Mouse (Mus musculus) hindbrain, embryonic 12.5 days (tissue): ENCODE results near the gene Rasd2. TPM values are rescaled to one million over a fixed set of nuclear protein-coding genes. Genes with fewer than 3 reads are reported as not detected.

ENCODE experiments used
- ATAC-seq: fragments of 200-750 bp; cut with Nextera tagmentation; 2 replicates; pipeline ENCODE4 v1.8.0; 2017; ENCODE audit warnings: moderate TSS enrichment; ENCODE audit not compliant: low FRiP score
- H3K27ac ChIP-seq: fragments of 300-500 bp; sonication (generic); 2 replicates; pipeline ENCODE4 v1.5.1; 2016; ENCODE audit warnings: mild to moderate bottlenecking
- H3K27me3 ChIP-seq: fragments of 300-500 bp; sonication (generic); 2 replicates; pipeline ENCODE4 v1.6.1; 2016; ENCODE audit warnings: mild to moderate bottlenecking
- H3K36me3 ChIP-seq: fragments of 300-500 bp; sonication (generic); 2 replicates; pipeline ENCODE4 v1.6.1; 2016; ENCODE audit warnings: mild to moderate bottlenecking
- H3K4me1 ChIP-seq: fragments of 300-500 bp; sonication (generic); 2 replicates; pipeline ENCODE4 v1.6.1; 2016
- H3K4me2 ChIP-seq: fragments of 300-500 bp; sonication (generic); replicated peaks from 2 replicates; pipeline ENCODE4 v1.6.1; 2016; ENCODE audit warnings: mild to moderate bottlenecking
- H3K4me3 ChIP-seq: fragments of 300-500 bp; sonication (generic); 2 replicates; pipeline ENCODE4 v1.5.1; 2016; ENCODE audit warnings: mild to moderate bottlenecking
- H3K9ac ChIP-seq: fragments of 300-500 bp; sonication (generic); 2 replicates; pipeline ENCODE4 v1.6.1; 2016; ENCODE audit warnings: mild to moderate bottlenecking, moderate library complexity
- H3K9me3 ChIP-seq: fragments of 300-500 bp; sonication (generic); replicated peaks from 2 replicates; pipeline ENCODE4 v1.6.1; 2016; ENCODE audit warnings: mild to moderate bottlenecking
- WGBS: fragments of 180-500 bp; shearing (Covaris S2); methylation state at CpG from one replicate; pipeline ENCODE4 v1.1.7; 2016; 5-methylcytosine and 5-hydroxymethylcytosine counted together
- polyA plus RNA-seq: library from polyadenylated mRNA; unstranded; fragments of >200 nt; fragmentation: Nextera tagmentation; extraction: Ambion mirVana; gene quantifications from 2 replicates; pipeline ENCODE4 v1.2.1, GENCODE M21; 2016

Gene Rasd2
- polyA plus RNA-seq, 1 experiment from 2014 or later, result 0.79 TPM

- Histone ChIP-seq H3K27me3 (no peaks in the 10 kb centered on the region), H3K9me3 (no peaks in the 10 kb centered on the region), H3K9ac (no peak overlapping the region), H3K4me2 (no peak overlapping the region), H3K27ac (no peak overlapping the region), H3K4me3 (no peak overlapping the region), H3K4me1 (no peaks in the 10 kb centered on the region), H3K36me3 (no peaks in the 10 kb centered on the region)
- 92% methylated on average over 2 of the region's 2 CpGs for WGBS
- no peak for ATAC-seq
Observed at GRCm38 (mm10) chr8:75203420-75203819, 10.3 kb upstream of the Rasd2 start.

- Histone ChIP-seq H3K36me3 (no peaks in the 10 kb centered on the region), H3K27me3 (peaks cover 4% of the 10 kb centered on the region; the same call in 1 of the 2 replicates), H3K4me3 (no peak overlapping the region), H3K4me2 (no peak overlapping the region), H3K4me1 (no peaks in the 10 kb centered on the region), H3K27ac (no peak overlapping the region), H3K9ac (no peak overlapping the region), H3K9me3 (no peaks in the 10 kb centered on the region)
- ATAC-seq, result no peak
- 91% methylated on average over 13 of the region's 13 CpGs for WGBS
Observed at GRCm38 (mm10) chr8:75204190-75204868, 9.4 kb upstream of the Rasd2 start.

- Histone ChIP-seq H3K9ac (no peak overlapping the region), H3K27me3 (peaks cover 70% of the 10 kb centered on the region), H3K4me2 (no peak overlapping the region), H3K36me3 (no peaks in the 10 kb centered on the region), H3K9me3 (no peaks in the 10 kb centered on the region), H3K4me1 (peaks cover 7% of the 10 kb centered on the region), H3K27ac (no peak overlapping the region), H3K4me3 (no peak overlapping the region)
- 58% methylated on average over 3 of the region's 3 CpGs for WGBS
- no peak for ATAC-seq
Observed at GRCm38 (mm10) chr8:75211461-75211860, 2.3 kb upstream of the Rasd2 start.

GRCm38 (mm10) chr8:75212631-75213306, 975 bp upstream of the Rasd2 start:
- ATAC-seq, result peak; percentile 96
- Histone ChIP-seq H3K27ac (no peak overlapping the region), H3K4me3 (peak overlapping the region; percentile 57), H3K4me1 (peaks cover 7% of the 10 kb centered on the region), H3K4me2 (peak overlapping the region; percentile 97), H3K36me3 (no peaks in the 10 kb centered on the region), H3K27me3 (peaks cover 81% of the 10 kb centered on the region), H3K9me3 (no peaks in the 10 kb centered on the region), H3K9ac (peak overlapping the region; percentile 53)
- WGBS, result 1% methylated on average over 53 of the region's 63 CpGs

- H3K36me3 ChIP-seq, result no peaks in the 10 kb centered on the region
- ATAC-seq, result peak; percentile 59
- under 1% methylated on average over 36 of the region's 36 CpGs for WGBS
- H3K9ac ChIP-seq, result peak overlapping the region; percentile 53
- no peaks in the 10 kb centered on the region for H3K9me3 ChIP-seq
- H3K4me3 ChIP-seq, result peak overlapping the region; percentile 57
- peak overlapping the region; percentile 97 for H3K4me2 ChIP-seq
- peaks cover 81% of the 10 kb centered on the region for H3K27me3 ChIP-seq
- H3K27ac ChIP-seq, result no peak overlapping the region
- peaks cover 7% of the 10 kb centered on the region for H3K4me1 ChIP-seq
Observed at GRCm38 (mm10) chr8:75213307-75213651, 465 bp upstream of the Rasd2 start.

DNA sequence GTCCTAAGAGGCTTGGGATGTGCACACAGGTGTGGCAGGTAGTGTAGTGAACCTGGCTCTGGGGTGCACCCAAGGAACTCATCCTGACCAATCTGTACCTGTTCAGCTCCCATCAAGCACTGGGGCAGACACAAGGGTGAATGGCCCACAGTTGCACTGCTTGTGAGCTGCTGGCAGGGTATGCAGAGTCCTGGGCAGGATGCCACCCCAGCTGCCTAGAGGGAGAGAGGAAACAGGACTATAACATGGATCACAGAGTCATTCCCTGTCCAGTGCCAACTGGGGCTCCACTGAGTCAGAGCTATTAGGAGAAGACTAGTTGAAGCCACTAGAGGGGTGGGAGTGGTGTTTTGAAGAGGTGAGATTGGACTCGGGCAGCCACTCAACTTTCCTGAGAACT, 1.3 kb downstream of the Rasd2 start:
- no peaks in the 10 kb centered on the region for H3K36me3 ChIP-seq
- H3K9me3 ChIP-seq, result no peaks in the 10 kb centered on the region
- peaks cover 70% of the 10 kb centered on the region for H3K27me3 ChIP-seq
- H3K4me1 ChIP-seq, result peaks cover 7% of the 10 kb centered on the region
- ATAC-seq, result no peak
- 71% methylated on average over 1 of the region's 1 CpGs for WGBS
- no peak overlapping the region for H3K4me2 ChIP-seq
- no peak overlapping the region for H3K9ac ChIP-seq
- H3K4me3 ChIP-seq, result no peak overlapping the region
- H3K27ac ChIP-seq, result no peak overlapping the region

- 21% methylated on average over 5 of the region's 5 CpGs for WGBS
- Histone ChIP-seq H3K4me1 (peaks cover 7% of the 10 kb centered on the region), H3K4me3 (no peak overlapping the region), H3K4me2 (no peak overlapping the region), H3K27ac (no peak overlapping the region), H3K9me3 (no peaks in the 10 kb centered on the region), H3K36me3 (no peaks in the 10 kb centered on the region), H3K9ac (no peak overlapping the region), H3K27me3 (peaks cover 67% of the 10 kb centered on the region)
- no peak for ATAC-seq
Observed at GRCm38 (mm10) chr8:75215931-75216330, 2.2 kb downstream of the Rasd2 start.

DNA sequence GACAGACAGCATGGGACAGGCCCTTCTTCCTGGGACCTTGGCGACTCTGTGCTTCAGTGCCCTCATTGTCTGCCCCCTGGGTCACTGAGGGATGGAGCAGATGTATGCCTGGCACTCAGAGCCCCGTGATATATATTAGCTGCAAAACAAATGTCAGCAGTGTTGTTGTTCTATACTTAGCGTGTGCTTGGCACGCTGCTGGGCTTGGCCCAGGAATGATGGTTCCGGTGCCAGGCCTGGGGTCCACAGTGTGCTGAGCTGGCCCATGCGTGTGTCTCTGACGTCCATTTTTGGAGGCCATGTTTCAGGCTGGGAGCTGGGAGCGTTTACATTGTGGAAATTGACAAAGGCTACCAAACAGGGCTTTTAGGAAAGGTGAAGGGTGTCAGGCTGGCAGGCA, 3.1 kb downstream of the Rasd2 start:
- Histone ChIP-seq H3K4me3 (no peak overlapping the region), H3K27ac (no peak overlapping the region), H3K4me2 (no peak overlapping the region), H3K9ac (no peak overlapping the region), H3K27me3 (peaks cover 57% of the 10 kb centered on the region), H3K36me3 (no peaks in the 10 kb centered on the region), H3K4me1 (peaks cover 7% of the 10 kb centered on the region), H3K9me3 (no peaks in the 10 kb centered on the region)
- 85% methylated on average over 8 of the region's 8 CpGs for WGBS
- no peak for ATAC-seq

DNA sequence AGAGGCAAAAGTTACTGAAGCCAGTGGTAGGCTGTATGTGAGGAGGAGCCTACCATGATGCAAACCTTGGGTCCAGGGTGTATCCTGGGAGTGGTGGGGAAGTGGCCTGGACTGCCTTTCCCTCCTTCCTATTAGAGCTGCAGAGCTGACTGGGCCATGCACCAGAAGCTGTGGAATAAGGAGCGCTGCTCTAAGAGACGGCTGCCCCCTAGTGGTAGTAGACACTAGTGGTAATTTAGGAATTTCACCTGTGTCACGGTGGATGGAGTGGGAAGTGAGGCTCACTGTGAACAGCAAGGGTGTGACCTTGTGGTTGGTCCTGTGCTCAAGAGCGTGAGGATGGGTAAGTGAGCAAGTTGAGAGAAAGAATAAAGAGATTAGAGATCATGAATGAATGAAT, 4.2 kb downstream of the Rasd2 start:
- WGBS, result 14% methylated on average over 4 of the region's 4 CpGs
- no peak overlapping the region for H3K9ac ChIP-seq
- H3K4me2 ChIP-seq, result no peak overlapping the region
- ATAC-seq, result no peak
- peaks cover 46% of the 10 kb centered on the region for H3K27me3 ChIP-seq
- peaks cover 7% of the 10 kb centered on the region for H3K4me1 ChIP-seq
- no peaks in the 10 kb centered on the region for H3K36me3 ChIP-seq
- H3K4me3 ChIP-seq, result no peak overlapping the region
- H3K27ac ChIP-seq, result no peak overlapping the region
- H3K9me3 ChIP-seq, result no peaks in the 10 kb centered on the region

- ATAC-seq, result no peak
- no peak overlapping the region for H3K9ac ChIP-seq
Observed at GRCm38 (mm10) chr8:75219877-75220738, 6.4 kb downstream of the Rasd2 start.

DNA sequence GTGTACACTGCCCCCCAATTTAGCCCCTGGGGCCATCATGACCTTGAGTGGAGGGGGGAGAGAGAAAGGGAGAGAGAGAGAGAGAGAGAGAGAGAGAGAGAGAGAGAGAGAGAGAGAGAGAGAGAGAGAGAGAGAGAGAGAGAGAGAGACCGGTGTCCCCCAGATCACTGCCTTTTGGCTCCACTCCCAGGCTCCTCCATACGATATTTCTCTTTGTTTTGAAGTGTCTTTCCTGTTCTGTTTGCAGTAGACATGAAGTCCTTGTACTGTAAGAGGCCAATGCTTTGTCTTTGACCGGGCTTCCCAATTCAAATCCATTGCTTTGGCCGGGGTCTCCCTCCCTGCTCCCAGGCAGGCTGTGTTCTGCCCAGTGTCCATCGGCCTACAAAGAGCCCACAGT, 8.9 kb downstream of the Rasd2 start:
- no peak overlapping the region for H3K9ac ChIP-seq
- no peak overlapping the region for H3K4me3 ChIP-seq
- no peak overlapping the region for H3K27ac ChIP-seq
- no peak for ATAC-seq
- no peak overlapping the region for H3K4me2 ChIP-seq
- H3K36me3 ChIP-seq, result no peaks in the 10 kb centered on the region
- no peaks in the 10 kb centered on the region for H3K4me1 ChIP-seq
- H3K27me3 ChIP-seq, result 0 out of 2 replicates have a peak, but pooled peaks cover under 1% of the 10 kb centered on the region
- no peaks in the 10 kb centered on the region for H3K9me3 ChIP-seq
- WGBS, result 80% methylated on average over 4 of the region's 5 CpGs

More at GRCm38 (mm10) chr8:75219877-75220738, 6.4 kb downstream of the Rasd2 start:
- Histone ChIP-seq H3K36me3 (no peaks in the 10 kb centered on the region), H3K4me2 (no peak overlapping the region), H3K9me3 (no peaks in the 10 kb centered on the region), H3K4me1 (no peaks in the 10 kb centered on the region), H3K27ac (no peak overlapping the region), H3K4me3 (no peak overlapping the region), H3K27me3 (peaks cover 25% of the 10 kb centered on the region)
- 62% methylated on average over 5 of the region's 5 CpGs for WGBS

GRCm38 (mm10) chr8:75226773-75227172, 13.0 kb downstream of the Rasd2 start:
- Histone ChIP-seq H3K9ac (no peak overlapping the region), H3K9me3 (no peaks in the 10 kb centered on the region), H3K4me1 (no peaks in the 10 kb centered on the region), H3K4me2 (no peak overlapping the region), H3K27me3 (no peaks in the 10 kb centered on the region), H3K36me3 (no peaks in the 10 kb centered on the region), H3K27ac (no peak overlapping the region), H3K4me3 (no peak overlapping the region)
- WGBS, result 88% methylated on average over 2 of the region's 2 CpGs
- ATAC-seq, result no peak
